Mouse (Mus musculus): ENCODE measurements around the gene Prom2. TPM values are rescaled to one million over a fixed set of nuclear protein-coding genes. Genes with fewer than 3 reads are reported as not detected.
A peak's percentile ranks its signal among the peaks of the same experiment; 100 is the strongest.

Prom2 gene
- polyA plus RNA-seq, 1 experiment from 2014 or later = 2.3 TPM

DNA sequence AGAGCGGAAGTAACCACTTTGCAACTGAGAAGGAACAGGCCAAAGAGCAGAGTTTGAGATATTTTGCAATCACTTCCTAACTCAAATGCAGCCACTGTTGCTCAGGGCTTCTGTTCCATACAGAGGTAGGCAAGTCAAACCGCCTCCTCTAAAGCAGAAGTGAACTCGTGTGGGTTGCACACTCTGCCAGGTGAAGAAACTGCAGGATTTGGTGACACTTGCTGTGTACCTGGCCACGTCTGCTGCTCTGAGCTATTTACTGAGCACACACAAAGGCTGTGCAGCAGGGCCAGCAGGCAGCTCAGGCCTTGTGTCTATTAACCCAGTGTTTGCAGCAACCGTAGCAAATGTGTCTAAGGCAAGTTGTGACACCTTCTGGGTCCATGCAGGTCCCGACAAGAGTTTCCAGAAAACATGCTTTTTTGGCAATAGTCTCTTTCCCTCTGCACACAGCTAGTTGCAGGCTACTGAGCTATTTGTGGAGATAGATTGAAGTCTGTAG, 35.1 kb downstream of the Prom2 start:
- Histone ChIP-seq H3K4me3 (no peak overlapping the region), H3K9ac (no peak overlapping the region), H3K36me3 (no peaks in the 10 kb centered on the region), H3K9me3 (no peaks in the 10 kb centered on the region), H3K27ac (no peak overlapping the region), H3K27me3 (peaks cover 25% of the 10 kb centered on the region), H3K4me2 (replicated peaks) (no peak overlapping the region), H3K4me1 (no peaks in the 10 kb centered on the region)
- ATAC-seq (ENCODE audit: low FRiP score, low read depth) = no peak
- 81% methylated on average over 6 of the region's 6 CpGs for WGBS

DNA sequence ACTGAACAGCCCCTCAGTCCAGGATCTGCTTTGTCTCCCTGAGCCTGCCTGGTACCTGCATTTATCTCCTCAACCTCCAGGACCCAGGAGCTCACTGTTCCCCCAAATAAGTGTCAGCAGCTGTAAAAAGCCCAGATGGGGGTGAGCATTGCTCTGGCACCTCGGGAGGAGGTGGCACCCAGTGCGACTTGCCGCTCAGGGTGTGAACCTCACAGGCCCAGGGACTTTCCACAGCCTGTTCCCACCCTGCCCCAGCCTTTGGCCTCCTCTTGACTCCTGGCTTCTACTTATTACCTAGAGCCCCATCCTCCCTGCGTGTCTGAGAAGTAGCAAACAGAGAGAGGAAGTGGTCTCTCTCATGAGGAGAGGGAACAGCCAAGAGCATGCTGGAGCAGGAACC, 36.1 kb downstream of the Prom2 start:
- Histone ChIP-seq H3K4me2 (replicated peaks) (no peak overlapping the region), H3K27ac (no peak overlapping the region), H3K9me3 (no peaks in the 10 kb centered on the region), H3K4me3 (no peak overlapping the region), H3K27me3 (peaks cover 29% of the 10 kb centered on the region), H3K9ac (no peak overlapping the region), H3K4me1 (no peaks in the 10 kb centered on the region), H3K36me3 (no peaks in the 10 kb centered on the region)
- no peak for ATAC-seq (ENCODE audit: low FRiP score, low read depth)
- WGBS = 49% methylated on average over 4 of the region's 4 CpGs

DNA sequence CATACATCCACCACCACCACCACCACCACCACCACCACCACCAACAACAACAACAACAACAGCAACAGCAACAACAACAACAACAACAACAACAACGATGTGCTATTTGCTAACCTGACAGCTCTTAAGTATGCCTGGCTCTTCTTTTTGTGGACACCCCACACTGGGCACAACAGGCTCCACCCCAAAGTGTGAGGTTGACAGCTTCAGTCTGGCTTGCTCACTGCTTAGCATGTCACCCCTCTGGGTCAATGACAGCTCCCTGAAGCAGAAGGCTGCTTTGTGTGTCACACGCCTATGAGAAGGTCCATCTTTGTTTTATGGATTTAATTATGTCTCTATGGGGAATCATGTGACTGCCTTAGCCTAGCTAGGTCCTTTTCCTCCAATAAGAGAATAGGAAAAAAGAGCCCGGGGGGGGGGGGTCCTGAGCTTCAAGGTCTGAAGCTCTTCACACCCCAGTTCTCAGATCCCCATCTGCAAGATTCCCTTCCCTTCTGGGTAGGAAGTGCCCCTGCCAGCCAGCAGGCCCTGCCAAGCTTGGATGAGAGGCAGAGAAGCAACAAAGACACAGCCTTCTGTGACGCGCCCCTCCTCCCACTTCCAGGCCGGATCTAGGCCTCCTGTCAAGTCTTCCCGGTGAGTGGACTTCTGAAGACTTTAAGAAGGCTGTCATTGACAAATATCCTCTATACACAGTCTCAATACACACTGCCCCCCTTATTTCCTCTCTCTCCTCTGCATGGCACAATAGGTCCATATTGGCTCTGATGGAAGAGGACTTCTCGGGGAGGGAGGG, 37.3 kb downstream of the Prom2 start:
- H3K27ac ChIP-seq = no peak overlapping the region
- H3K4me1 ChIP-seq = no peaks in the 10 kb centered on the region
- no peak overlapping the region for H3K4me2 ChIP-seq (replicated peaks)
- WGBS = 57% methylated on average over 8 of the region's 8 CpGs
- 0 out of 2 replicates have a peak overlapping the region, but pooled peaks have one; percentile 40 for H3K9ac ChIP-seq
- no peaks in the 10 kb centered on the region for H3K9me3 ChIP-seq
- no peaks in the 10 kb centered on the region for H3K36me3 ChIP-seq
- H3K27me3 ChIP-seq = peaks cover 29% of the 10 kb centered on the region
- H3K4me3 ChIP-seq = no peak overlapping the region
- no peak for ATAC-seq (ENCODE audit: low FRiP score, low read depth)

DNA sequence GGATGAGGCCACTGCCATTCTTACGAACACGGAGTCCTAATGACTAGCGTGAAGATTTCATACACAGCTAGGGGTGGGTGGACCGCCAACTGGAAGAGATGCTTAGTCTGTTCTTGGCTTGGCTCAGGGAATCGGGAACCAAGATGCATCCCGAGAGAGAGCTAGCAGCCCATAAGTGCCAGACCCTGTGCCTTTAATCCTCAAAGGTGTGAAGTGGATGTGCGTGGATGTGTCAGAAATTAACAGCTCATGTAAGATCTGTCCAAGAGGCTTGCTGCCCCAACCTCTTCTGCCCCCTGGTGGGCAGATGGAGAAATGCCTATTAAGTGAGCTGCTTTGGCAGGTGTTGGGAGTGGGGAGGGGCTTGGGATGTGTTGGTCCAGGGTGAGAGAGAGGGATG, 40.2 kb downstream of the Prom2 start:
- no peak overlapping the region for H3K4me3 ChIP-seq
- H3K4me1 ChIP-seq = 0 out of 2 replicates have a peak, but pooled peaks cover 3% of the 10 kb centered on the region
- 0 out of 2 replicates have a peak, but pooled peaks have one; percentile 13 for ATAC-seq (ENCODE audit: low FRiP score, low read depth)
- no peak overlapping the region for H3K27ac ChIP-seq
- 45% methylated on average over 7 of the region's 7 CpGs for WGBS
- peaks cover 25% of the 10 kb centered on the region for H3K27me3 ChIP-seq
- no peak overlapping the region for H3K4me2 ChIP-seq (replicated peaks)
- H3K9me3 ChIP-seq = no peaks in the 10 kb centered on the region
- H3K36me3 ChIP-seq = no peaks in the 10 kb centered on the region
- no peak overlapping the region for H3K9ac ChIP-seq

DNA sequence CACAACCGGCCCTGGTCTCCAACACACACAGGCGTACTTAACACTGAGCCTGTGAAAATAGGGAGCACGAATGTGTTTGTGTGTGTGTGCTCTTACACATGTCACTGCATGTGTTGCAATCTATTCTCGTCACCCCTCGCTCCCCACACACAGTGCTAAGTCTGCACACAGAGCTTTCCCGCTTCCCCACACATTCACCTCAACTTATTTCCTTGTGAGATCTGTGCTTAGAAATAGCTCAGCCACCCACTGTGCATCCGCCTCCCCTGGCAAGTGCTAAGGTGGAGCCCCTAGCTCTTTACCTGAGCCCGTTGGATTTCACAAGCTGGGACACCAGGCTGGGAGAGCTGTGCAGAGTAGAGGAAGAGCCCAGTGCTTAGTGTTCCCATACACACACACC, 42.5 kb downstream of the Prom2 start:
- Histone ChIP-seq H3K4me1 (0 out of 2 replicates have a peak, but pooled peaks cover 3% of the 10 kb centered on the region), H3K27me3 (peaks cover 13% of the 10 kb centered on the region; the same call in 1 of the 2 replicates), H3K9me3 (no peaks in the 10 kb centered on the region), H3K4me3 (no peak overlapping the region), H3K4me2 (replicated peaks) (no peak overlapping the region), H3K9ac (no peak overlapping the region), H3K36me3 (no peaks in the 10 kb centered on the region), H3K27ac (no peak overlapping the region)
- no peak for ATAC-seq (ENCODE audit: low FRiP score, low read depth)
- WGBS = 75% methylated on average over 8 of the region's 8 CpGs

DNA sequence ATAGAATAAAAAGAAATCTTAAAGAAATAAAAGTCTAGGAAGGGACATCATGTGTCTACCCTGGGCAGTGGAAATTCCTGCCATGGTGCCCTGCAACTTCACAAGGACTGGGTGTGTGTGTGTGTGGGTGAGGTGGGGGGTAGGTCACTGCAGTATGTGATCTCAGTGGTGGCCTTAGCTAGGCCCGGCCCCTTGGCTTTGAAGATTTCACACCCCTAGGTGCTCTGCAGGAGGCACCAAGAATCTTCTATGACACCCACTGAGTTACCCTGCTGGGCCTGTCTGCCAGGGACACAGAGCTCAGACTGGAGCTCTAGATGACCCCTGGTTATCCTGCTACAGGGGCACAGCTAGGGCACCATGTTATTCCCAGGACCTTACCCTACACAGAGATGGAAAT, 44.9 kb downstream of the Prom2 start:
- WGBS = 40% methylated on average over 1 of the region's 1 CpGs

DNA sequence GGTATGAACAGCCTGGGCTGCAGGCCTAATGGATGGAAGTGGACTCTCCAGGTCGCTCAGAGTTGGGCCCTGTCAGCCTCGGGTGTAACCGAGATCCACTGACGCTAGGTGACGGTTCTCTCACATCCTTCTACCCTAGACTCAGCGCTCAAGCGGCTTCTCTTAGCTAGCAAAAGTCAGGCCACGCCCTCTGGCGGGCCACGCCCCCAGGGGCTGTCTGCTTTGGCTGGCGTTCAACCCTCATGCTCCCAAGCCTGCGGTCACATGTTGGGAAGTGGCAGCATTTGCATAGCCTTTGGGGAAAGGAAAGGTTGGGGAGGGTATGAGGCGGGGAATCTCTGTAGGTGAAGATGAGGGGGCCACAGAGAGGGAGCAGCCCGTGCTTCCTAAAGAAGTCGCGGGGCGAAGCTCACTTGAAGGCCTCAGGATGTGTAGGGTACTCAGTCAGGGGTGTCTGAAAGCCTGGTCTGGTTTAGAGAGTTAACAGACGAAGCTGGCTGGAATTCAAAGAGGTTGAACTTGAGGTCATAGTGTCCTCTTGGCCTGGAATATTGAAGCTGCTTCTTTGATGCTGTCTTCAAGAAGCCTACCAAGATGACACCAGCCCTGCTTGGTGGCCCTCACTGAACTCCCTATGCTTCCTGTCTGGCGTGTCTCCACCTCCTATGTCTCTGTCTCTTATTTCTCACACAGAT, 56.6 kb downstream of the Prom2 start:
- ATAC-seq (ENCODE audit: low FRiP score, low read depth) = peak; percentile 58
- H3K4me1 ChIP-seq = peaks cover 36% of the 10 kb centered on the region
- H3K4me2 ChIP-seq (replicated peaks) = peak overlapping the region; percentile 59
- H3K4me3 ChIP-seq = peak overlapping the region; percentile 31
- H3K9me3 ChIP-seq = no peaks in the 10 kb centered on the region
- no peak overlapping the region for H3K27ac ChIP-seq
- peaks cover 66% of the 10 kb centered on the region for H3K27me3 ChIP-seq
- 6% methylated on average over 19 of the region's 19 CpGs for WGBS
- peak overlapping the region; percentile 43 for H3K9ac ChIP-seq
- no peaks in the 10 kb centered on the region for H3K36me3 ChIP-seq

More for the DNA sequence above, 44.9 kb downstream of the Prom2 start:
- H3K27me3 ChIP-seq = peaks cover 11% of the 10 kb centered on the region; the same call in 1 of the 2 replicates
- H3K4me1 ChIP-seq = 0 out of 2 replicates have a peak, but pooled peaks cover 3% of the 10 kb centered on the region
- H3K27ac ChIP-seq = no peak overlapping the region
- H3K36me3 ChIP-seq = no peaks in the 10 kb centered on the region
- no peaks in the 10 kb centered on the region for H3K9me3 ChIP-seq
- no peak overlapping the region for H3K9ac ChIP-seq
- no peak for ATAC-seq (ENCODE audit: low FRiP score, low read depth)
- no peak overlapping the region for H3K4me2 ChIP-seq (replicated peaks)
- H3K4me3 ChIP-seq = no peak overlapping the region

DNA sequence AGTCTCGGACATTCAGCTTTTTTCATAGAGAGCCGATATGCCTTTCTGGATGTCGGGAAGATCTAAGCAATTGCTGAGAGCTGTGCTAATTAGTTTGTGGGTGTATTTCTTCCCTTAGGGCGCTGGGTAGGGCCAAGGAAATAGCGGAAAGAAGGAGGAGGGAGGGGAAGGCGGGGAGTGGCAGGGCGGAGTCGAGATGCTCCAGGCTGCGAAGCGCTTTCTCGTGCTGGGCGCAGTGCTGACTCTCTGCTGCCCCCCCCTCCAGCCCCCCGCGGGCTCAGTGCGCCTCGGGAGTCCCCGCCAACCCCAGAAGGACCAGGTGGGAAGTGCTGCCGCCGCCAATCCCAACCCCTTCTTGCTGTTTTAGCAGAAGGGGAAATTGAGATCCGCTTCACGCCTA, 58.3 kb downstream of the Prom2 start:
- Histone ChIP-seq H3K27me3 (peaks cover 78% of the 10 kb centered on the region), H3K9ac (peak overlapping the region; percentile 70; the same call in 1 of the 2 replicates), H3K4me3 (peak overlapping the region; percentile 62), H3K27ac (no peak overlapping the region), H3K4me2 (replicated peaks) (peak overlapping the region; percentile 97), H3K9me3 (no peaks in the 10 kb centered on the region), H3K4me1 (peaks cover 36% of the 10 kb centered on the region), H3K36me3 (no peaks in the 10 kb centered on the region)
- ATAC-seq (ENCODE audit: low FRiP score, low read depth) = no peak
- WGBS = under 1% methylated on average over 21 of the region's 21 CpGs

DNA sequence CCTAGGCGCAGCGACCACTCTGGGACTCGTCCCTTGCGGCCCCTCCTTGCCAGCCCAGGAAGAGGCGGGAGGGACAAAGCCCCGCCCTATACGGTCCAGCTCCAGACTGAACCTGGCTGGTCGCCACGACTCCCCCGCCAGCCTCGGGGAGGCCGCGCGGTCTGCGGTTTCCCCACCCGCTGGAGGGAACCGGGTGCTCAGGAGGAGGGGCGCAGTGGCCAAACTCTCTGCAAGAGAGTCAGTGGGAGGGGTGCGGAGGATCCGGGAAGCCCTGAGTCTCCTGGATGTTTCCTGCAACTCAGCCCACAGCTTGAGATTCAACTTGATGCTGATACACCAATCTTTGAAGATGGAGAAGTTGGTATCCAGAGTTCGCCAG, 58.7 kb downstream of the Prom2 start:
- H3K9ac ChIP-seq = peak overlapping the region; percentile 70
- peak; percentile 84 for ATAC-seq (ENCODE audit: low FRiP score, low read depth)
- no peak overlapping the region for H3K27ac ChIP-seq
- H3K4me2 ChIP-seq (replicated peaks) = peak overlapping the region; percentile 97
- under 1% methylated on average over 21 of the region's 21 CpGs for WGBS
- H3K9me3 ChIP-seq = no peaks in the 10 kb centered on the region
- no peaks in the 10 kb centered on the region for H3K36me3 ChIP-seq
- peak overlapping the region; percentile 62 for H3K4me3 ChIP-seq
- H3K4me1 ChIP-seq = peaks cover 36% of the 10 kb centered on the region
- peaks cover 78% of the 10 kb centered on the region for H3K27me3 ChIP-seq

DNA sequence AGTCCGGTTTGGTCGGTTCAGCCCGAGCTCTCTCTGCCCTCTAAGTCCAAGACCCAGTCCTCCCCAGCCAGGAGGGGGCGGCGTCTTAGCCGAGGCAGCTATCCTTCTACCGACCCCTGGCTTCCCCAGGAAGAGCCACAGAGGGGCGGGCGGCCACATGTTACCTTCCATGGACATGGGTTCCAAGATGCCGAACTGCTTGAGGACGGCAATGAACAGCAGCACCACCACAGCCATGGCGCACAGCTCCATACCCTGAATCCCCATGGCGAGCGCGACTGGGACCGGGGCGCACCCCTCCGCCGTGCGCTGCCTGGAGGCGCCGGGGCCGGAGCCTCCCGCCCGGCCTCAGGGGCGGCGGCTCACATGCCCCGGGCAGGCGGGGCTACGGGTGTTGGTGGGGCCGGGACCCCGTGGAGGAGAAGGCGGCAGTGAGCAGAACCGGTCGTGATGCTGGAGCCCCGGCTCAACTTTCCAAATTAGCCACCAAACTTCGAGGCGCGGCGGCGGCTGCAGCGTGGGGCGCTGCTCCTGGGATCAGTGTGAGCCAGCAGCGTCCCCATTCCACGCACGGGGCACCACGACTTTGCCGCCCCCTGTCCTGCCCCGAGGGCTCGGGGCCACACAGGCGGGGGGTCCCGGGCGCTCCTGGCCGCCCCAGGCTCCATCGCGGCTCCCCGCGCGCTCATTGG, 59.3 kb downstream of the Prom2 start:
- Histone ChIP-seq H3K36me3 (no peaks in the 10 kb centered on the region), H3K9ac (peak overlapping the region; percentile 70), H3K4me3 (peak overlapping the region; percentile 62), H3K4me2 (replicated peaks) (peak overlapping the region; percentile 97), H3K4me1 (peaks cover 36% of the 10 kb centered on the region), H3K27ac (no peak overlapping the region), H3K9me3 (no peaks in the 10 kb centered on the region), H3K27me3 (peaks cover 78% of the 10 kb centered on the region)
- ATAC-seq (ENCODE audit: low FRiP score, low read depth) = peak; percentile 51; the same call in 1 of the 2 replicates
- WGBS = under 1% methylated on average over 58 of the region's 59 CpGs

DNA sequence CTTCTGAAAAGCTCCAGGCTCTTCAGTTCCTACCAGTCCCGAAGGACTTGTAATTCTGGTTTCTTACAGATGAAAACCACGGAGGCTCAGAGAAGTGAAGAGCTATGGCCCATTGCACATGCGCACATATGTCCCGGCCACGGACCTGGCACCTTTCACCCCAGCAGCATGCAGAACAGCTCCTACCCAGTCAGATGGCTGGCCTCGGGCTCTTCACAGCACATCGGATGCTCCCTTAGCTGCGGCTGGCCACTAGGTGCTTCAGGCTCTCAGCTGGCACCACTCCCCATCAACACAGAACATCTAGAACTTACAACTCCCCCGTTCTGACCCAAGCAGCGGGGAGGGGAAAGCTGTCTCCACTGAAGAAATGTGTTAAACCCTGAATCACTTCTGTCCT, 61.5 kb downstream of the Prom2 start:
- no peak overlapping the region for H3K27ac ChIP-seq
- ATAC-seq (ENCODE audit: low FRiP score, low read depth) = no peak
- peaks cover 31% of the 10 kb centered on the region for H3K4me1 ChIP-seq
- H3K9ac ChIP-seq = no peak overlapping the region
- H3K4me2 ChIP-seq (replicated peaks) = no peak overlapping the region
- H3K9me3 ChIP-seq = no peaks in the 10 kb centered on the region
- H3K4me3 ChIP-seq = no peak overlapping the region
- H3K36me3 ChIP-seq = no peaks in the 10 kb centered on the region
- WGBS = 61% methylated on average over 10 of the region's 10 CpGs
- H3K27me3 ChIP-seq = peaks cover 64% of the 10 kb centered on the region

DNA sequence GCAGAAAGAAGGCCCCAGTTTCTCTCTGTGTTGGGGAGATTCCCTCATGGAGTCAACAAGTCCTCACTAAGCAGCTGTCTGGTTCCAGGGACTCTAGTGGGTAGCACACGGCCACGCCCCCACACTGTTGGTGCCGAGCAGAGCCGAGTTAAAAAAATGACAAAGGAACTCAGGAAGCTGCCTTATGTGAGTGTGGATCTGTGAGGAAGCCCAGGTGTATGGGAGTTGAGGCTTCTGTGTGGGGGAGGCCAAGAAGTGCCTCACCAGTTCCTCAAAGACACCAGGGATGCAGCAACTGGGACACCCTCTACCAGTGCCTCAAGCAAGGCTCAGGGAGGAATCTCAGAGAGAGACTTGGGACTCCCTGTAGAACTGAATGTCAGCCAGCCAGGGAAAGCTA, 62.1 kb downstream of the Prom2 start:
- Histone ChIP-seq H3K9me3 (no peaks in the 10 kb centered on the region), H3K36me3 (no peaks in the 10 kb centered on the region), H3K4me1 (peaks cover 26% of the 10 kb centered on the region), H3K27me3 (peaks cover 58% of the 10 kb centered on the region), H3K4me3 (no peak overlapping the region), H3K27ac (no peak overlapping the region), H3K9ac (0 out of 2 replicates have a peak overlapping the region, but pooled peaks have one; percentile 25), H3K4me2 (replicated peaks) (no peak overlapping the region)
- 63% methylated on average over 4 of the region's 4 CpGs for WGBS
- no peak for ATAC-seq (ENCODE audit: low FRiP score, low read depth)
